Mouse (Mus musculus) limb, embryonic 14.5 days (tissue): ENCODE data around the gene Pam. TPM values are rescaled to one million over a fixed set of nuclear protein-coding genes. Genes with fewer than 3 reads are reported as not detected.

Source experiments
- ATAC-seq: fragments of 200-750 bp; cut with Nextera tagmentation; 2 replicates; pipeline ENCODE4 v1.8.0; 2017; ENCODE audit warnings: low read depth, moderate number of reproducible peaks, moderate TSS enrichment; ENCODE audit not compliant: low FRiP score
- DNase-seq: peaks from one replicate; pipeline ENCODE4 v3.0.0-alpha.2; 2015; ENCODE audit warnings: low spot score
- H3K27ac ChIP-seq: fragments of 300-500 bp; sonication (generic); replicated peaks from 2 replicates; pipeline ENCODE4 v1.5.1; 2014; ENCODE audit warnings: low read depth, mild to moderate bottlenecking, low read length, moderate library complexity, mixed read lengths
- H3K27me3 ChIP-seq: fragments of 300-500 bp; sonication (generic); 2 replicates; pipeline ENCODE4 v1.6.1; 2014; ENCODE audit warnings: low read length, mixed read lengths; ENCODE audit not compliant: control insufficient read depth, insufficient read depth
- H3K36me3 ChIP-seq: fragments of 300-500 bp; sonication (generic); 2 replicates; pipeline ENCODE4 v1.6.1; 2014; ENCODE audit warnings: mild to moderate bottlenecking, low read length, moderate library complexity, mixed read lengths; ENCODE audit not compliant: control insufficient read depth, insufficient read depth
- H3K4me1 ChIP-seq: fragments of 300-500 bp; sonication (generic); 2 replicates; pipeline ENCODE4 v1.6.1; 2014; ENCODE audit warnings: antibody characterized with exemption, low read length, mixed read lengths; ENCODE audit not compliant: control insufficient read depth, insufficient read depth
- H3K4me2 ChIP-seq: fragments of 300-500 bp; sonication (generic); replicated peaks from 2 replicates; pipeline ENCODE4 v1.6.1; 2014; ENCODE audit warnings: low read depth, mild to moderate bottlenecking, low read length, moderate library complexity; ENCODE audit not compliant: severe bottlenecking
- H3K4me3 ChIP-seq: fragments of 300-500 bp; sonication (generic); replicated peaks from 2 replicates; pipeline ENCODE4 v1.5.1; 2014; ENCODE audit warnings: low read length
- H3K9ac ChIP-seq: fragments of 300-500 bp; sonication (generic); 2 replicates; pipeline ENCODE4 v1.6.1; 2014; ENCODE audit warnings: mild to moderate bottlenecking, low read depth, low read length, moderate library complexity; ENCODE audit not compliant: severe bottlenecking
- H3K9me3 ChIP-seq: fragments of 300-500 bp; sonication (generic); 2 replicates; pipeline ENCODE4 v1.6.1; 2016; ENCODE audit warnings: low read length; ENCODE audit not compliant: control insufficient read depth
- POLR2A ChIP-seq: fragments of 200-500 bp; IDR thresholded peaks from 2 replicates; pipeline ENCODE4 v1.8.0; 2012; ENCODE audit warnings: inconsistent platforms, mild to moderate bottlenecking, moderate library complexity, borderline replicate concordance; ENCODE audit not compliant: insufficient read depth, insufficient read length; ENCODE audit errors: extremely low read depth
- WGBS: fragments of 180-500 bp; shearing (Covaris S2); extraction: QIAGEN DNeasy Blood & Tissue Kit; methylation state at CpG from one replicate; pipeline ENCODE4 v1.1.7; 2014; 5-methylcytosine and 5-hydroxymethylcytosine counted together
- polyA plus RNA-seq, 2 experiments: library from polyadenylated mRNA; depleted of rRNA in 1 of 2; stranded (reverse) in 1 of 2; unstranded in 1 of 2; fragments of >200 nt; fragmentation: Nextera tagmentation in 1 of 2; extraction: Ambion mirVana in 1 of 2; gene quantifications; 2 replicates each; pipeline versions ENCODE4 v1.2.1 to v1.2.3; 2012 to 2014

The Pam gene
- polyA plus RNA-seq, 2 experiments = 37.8 to 54.1 TPM

GRCm38 (mm10) chr1:97976072-97976471 lies 119.4 kb downstream of the Pam start:
- WGBS = 34% methylated on average over 13 of the region's 13 CpGs

GRCm38 (mm10) chr1:97974968-97975367 lies 120.5 kb downstream of the Pam start:
- WGBS = 36% methylated on average over 11 of the region's 11 CpGs
- Histone ChIP-seq H3K9me3 (no peaks in the 10 kb centered on the region), H3K4me2 (no peak overlapping the region), H3K4me1 (peaks cover 3% of the 10 kb centered on the region), H3K27ac (no peak overlapping the region), H3K4me3 (no peak overlapping the region), H3K9ac (no peak overlapping the region), H3K36me3 (no peaks in the 10 kb centered on the region), H3K27me3 (no peaks in the 10 kb centered on the region)
- no peak for TF ChIP-seq POLR2A
- no peak for ATAC-seq
- DNase-seq = no peak

More at GRCm38 (mm10) chr1:97976072-97976471, 119.4 kb downstream of the Pam start:
- Histone ChIP-seq H3K4me1 (peaks cover 3% of the 10 kb centered on the region), H3K27me3 (no peaks in the 10 kb centered on the region), H3K9ac (peak overlapping the region; percentile 86; the same call in 1 of the 2 replicates), H3K36me3 (no peaks in the 10 kb centered on the region), H3K4me2 (peak overlapping the region; percentile 77), H3K9me3 (no peaks in the 10 kb centered on the region), H3K27ac (no peak overlapping the region), H3K4me3 (peak overlapping the region; percentile 74)
- no peak for DNase-seq
- TF ChIP-seq POLR2A = no peak
- no peak for ATAC-seq

GRCm38 (mm10) chr1:97969765-97970164 lies 125.7 kb downstream of the Pam start:
- H3K27me3 ChIP-seq = no peaks in the 10 kb centered on the region
- H3K9ac ChIP-seq = no peak overlapping the region
- WGBS = 68% methylated on average over 4 of the region's 4 CpGs
- H3K27ac ChIP-seq = no peak overlapping the region
- no peak overlapping the region for H3K4me2 ChIP-seq
- H3K36me3 ChIP-seq = no peaks in the 10 kb centered on the region; the same call in 1 of the 2 replicates
- TF ChIP-seq POLR2A = no peak
- H3K4me3 ChIP-seq = no peak overlapping the region
- DNase-seq (no peak), ATAC-seq (no peak)
- no peaks in the 10 kb centered on the region for H3K4me1 ChIP-seq
- no peaks in the 10 kb centered on the region for H3K9me3 ChIP-seq

GRCm38 (mm10) chr1:97963711-97964110 lies 131.7 kb downstream of the Pam start:
- Histone ChIP-seq H3K4me2 (no peak overlapping the region), H3K27ac (no peak overlapping the region), H3K4me1 (no peaks in the 10 kb centered on the region), H3K4me3 (no peak overlapping the region), H3K36me3 (no peaks in the 10 kb centered on the region), H3K27me3 (no peaks in the 10 kb centered on the region), H3K9me3 (no peaks in the 10 kb centered on the region), H3K9ac (no peak overlapping the region)
- ATAC-seq = no peak
- WGBS = 81% methylated on average over 2 of the region's 2 CpGs
- TF ChIP-seq POLR2A = no peak
- DNase-seq = no peak

GRCm38 (mm10) chr1:97962134-97962533 lies 133.3 kb downstream of the Pam start:
- DNase-seq (no peak), ATAC-seq (no peak)
- H3K36me3 ChIP-seq = no peaks in the 10 kb centered on the region
- WGBS = 87% methylated on average over 7 of the region's 7 CpGs
- H3K27ac ChIP-seq = no peak overlapping the region
- H3K9ac ChIP-seq = no peak overlapping the region
- H3K4me2 ChIP-seq = no peak overlapping the region
- no peak for TF ChIP-seq POLR2A
- H3K9me3 ChIP-seq = no peaks in the 10 kb centered on the region
- H3K27me3 ChIP-seq = no peaks in the 10 kb centered on the region
- H3K4me3 ChIP-seq = no peak overlapping the region
- no peaks in the 10 kb centered on the region for H3K4me1 ChIP-seq

- no peak for TF ChIP-seq POLR2A
- Histone ChIP-seq H3K27ac (no peak overlapping the region), H3K9me3 (no peaks in the 10 kb centered on the region), H3K9ac (no peak overlapping the region), H3K4me3 (no peak overlapping the region), H3K27me3 (no peaks in the 10 kb centered on the region), H3K4me1 (no peaks in the 10 kb centered on the region), H3K4me2 (no peak overlapping the region), H3K36me3 (no peaks in the 10 kb centered on the region)
- DNase-seq (no peak), ATAC-seq (no peak)
- 48% methylated on average over 3 of the region's 3 CpGs for WGBS
These were observed 134.8 kb downstream of the Pam start for GRCm38 (mm10) chr1:97960681-97961080.
